Mouse (Mus musculus): ENCODE measurements at regions not wholly inside any gene's neighbourhood (a gene's known extent, or its start where the extent isn't known, plus 50 kb on each side); places are given as distances from the start of the nearest gene placed in this dataset.
A peak's percentile ranks its signal among the peaks of the same experiment; 100 is the strongest.

DNA sequence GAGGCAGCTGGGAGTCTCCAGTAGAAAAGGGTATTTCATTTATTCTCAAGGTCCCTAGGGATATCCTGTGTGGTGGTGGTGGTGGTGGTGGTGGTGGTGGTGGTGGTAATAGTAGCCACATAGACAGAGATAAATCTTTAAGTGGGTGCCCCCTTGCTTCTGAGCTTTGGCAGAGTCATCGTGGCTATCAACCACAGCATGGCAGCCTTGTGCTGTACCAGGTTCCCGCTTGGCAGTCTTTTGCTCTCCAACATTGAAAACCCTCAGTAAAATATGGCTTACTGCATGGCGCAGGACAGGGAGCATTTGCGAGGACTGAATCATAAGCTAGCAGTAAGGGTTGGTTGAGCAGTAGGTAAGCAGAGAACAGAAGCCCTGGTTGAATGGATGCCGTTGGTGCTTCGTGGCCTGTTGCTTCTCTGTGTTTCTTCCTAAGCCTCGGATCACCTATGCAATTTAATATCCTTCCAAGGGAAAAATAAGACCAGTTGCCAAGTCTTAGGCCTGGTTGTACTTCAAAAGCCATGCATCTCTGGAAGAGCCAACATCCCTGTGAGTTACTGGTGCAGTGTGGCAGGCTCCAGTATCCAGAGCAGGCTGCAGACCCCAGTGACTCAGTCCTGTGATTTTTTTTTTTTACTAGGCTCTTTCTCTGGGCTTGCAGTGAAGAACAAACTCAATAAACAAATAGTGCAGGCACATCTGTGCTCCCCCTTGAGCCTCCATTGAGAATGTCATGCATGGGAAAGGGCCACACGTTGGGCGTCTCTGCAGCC, 76.6 kb upstream of the Maml3 start:
- peaks cover 38% of the 10 kb centered on the region for H3K4me1 ChIP-seq
- ATAC-seq (ENCODE audit: insufficient number of reproducible peaks, low FRiP score, low TSS enrichment, low read depth) = no peak
- H3K4me3 ChIP-seq (replicated peaks) = no peak overlapping the region
- no peaks in the 10 kb centered on the region for H3K27me3 ChIP-seq
- no peak overlapping the region for H3K4me2 ChIP-seq (replicated peaks)
- H3K27ac ChIP-seq (replicated peaks) = peak overlapping the region; percentile 96
- WGBS = 83% methylated on average over 9 of the region's 9 CpGs
- H3K36me3 ChIP-seq = no peaks in the 10 kb centered on the region
- H3K9ac ChIP-seq = no peak overlapping the region
- no peaks in the 10 kb centered on the region for H3K9me3 ChIP-seq (replicated peaks)

DNA sequence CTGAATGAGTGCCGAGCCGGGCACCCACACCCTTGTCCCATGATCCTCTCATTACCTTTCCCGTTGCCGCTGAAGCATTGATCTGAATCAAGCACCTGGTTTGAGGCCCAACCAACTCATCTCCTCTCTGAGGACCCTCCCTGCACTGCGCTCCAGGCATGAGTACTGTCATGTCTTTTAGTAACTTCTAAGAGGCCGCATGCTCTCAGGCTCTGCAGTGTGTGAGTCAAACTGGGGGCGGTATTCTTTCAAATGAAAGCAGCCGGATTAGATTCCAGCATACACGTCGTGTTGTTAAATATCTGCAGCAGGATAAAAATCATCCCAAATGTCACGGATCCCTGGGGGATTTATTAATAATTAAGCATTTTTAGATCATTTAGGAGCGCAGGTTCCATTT, 79.4 kb upstream of the Maml3 start:
- H3K4me1 ChIP-seq = peaks cover 30% of the 10 kb centered on the region

DNA sequence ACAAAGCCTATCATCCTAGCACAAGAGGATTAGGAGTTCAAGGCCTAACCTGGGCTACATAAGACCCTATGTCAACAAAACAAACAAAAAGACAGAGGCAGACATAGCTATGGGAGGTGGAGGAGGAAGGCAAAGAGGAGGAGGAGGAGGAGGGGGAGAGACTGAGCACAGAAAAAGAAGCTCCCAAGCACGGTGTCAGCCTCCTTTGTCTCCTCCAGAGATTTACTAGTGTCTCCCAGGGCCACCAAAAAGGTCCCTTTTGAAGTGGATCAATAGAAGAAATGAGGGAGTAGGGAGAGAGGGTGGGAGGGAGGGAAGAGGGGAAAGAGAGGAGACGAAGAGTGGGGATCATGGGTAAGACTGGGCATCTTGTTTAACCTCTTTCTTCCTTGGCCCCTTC, 80.5 kb upstream of the Maml3 start:
- ATAC-seq (ENCODE audit: insufficient number of reproducible peaks, low FRiP score, low TSS enrichment, low read depth) = no peak
- Histone ChIP-seq H3K9me3 (replicated peaks) (no peaks in the 10 kb centered on the region), H3K27ac (replicated peaks) (no peak overlapping the region), H3K27me3 (no peaks in the 10 kb centered on the region), H3K4me1 (peaks cover 19% of the 10 kb centered on the region), H3K9ac (no peak overlapping the region), H3K36me3 (no peaks in the 10 kb centered on the region), H3K4me3 (replicated peaks) (no peak overlapping the region), H3K4me2 (replicated peaks) (no peak overlapping the region)
- 55% methylated on average over 2 of the region's 2 CpGs for WGBS

More for the DNA sequence above, 79.4 kb upstream of the Maml3 start:
- WGBS = 59% methylated on average over 12 of the region's 12 CpGs
- Histone ChIP-seq H3K4me2 (replicated peaks) (no peak overlapping the region), H3K27me3 (no peaks in the 10 kb centered on the region), H3K36me3 (no peaks in the 10 kb centered on the region), H3K9ac (no peak overlapping the region), H3K27ac (replicated peaks) (0 out of 2 replicates have a peak overlapping the region, but pooled peaks have one; percentile 7), H3K9me3 (replicated peaks) (no peaks in the 10 kb centered on the region), H3K4me3 (replicated peaks) (no peak overlapping the region)
- no peak for ATAC-seq (ENCODE audit: insufficient number of reproducible peaks, low FRiP score, low TSS enrichment, low read depth)

DNA sequence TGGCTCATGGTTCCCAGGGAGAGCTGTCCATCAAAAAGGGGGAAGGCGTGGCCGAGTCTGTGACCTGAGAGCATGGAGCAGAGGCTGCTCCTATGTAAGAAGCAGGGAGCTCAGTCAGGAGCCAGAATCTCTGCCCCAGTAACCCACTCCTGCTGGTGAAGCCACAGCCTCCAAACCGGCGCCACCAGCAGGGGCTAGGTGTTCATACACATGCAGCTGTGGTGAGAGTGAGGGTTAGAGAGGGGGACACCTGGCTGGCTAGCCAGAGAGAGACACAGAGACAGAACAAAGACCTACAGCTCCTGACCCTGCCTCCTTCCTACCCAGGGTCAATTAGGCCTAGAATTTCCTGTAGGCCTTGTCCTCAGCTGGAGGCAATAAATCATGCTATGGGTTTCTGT, 80.7 kb upstream of the Foxo1 start:
- Histone ChIP-seq H3K4me3 (replicated peaks) (no peak overlapping the region), H3K27ac (replicated peaks) (no peak overlapping the region), H3K9me3 (replicated peaks) (no peaks in the 10 kb centered on the region), H3K4me1 (0 out of 2 replicates have a peak, but pooled peaks cover 4% of the 10 kb centered on the region), H3K4me2 (replicated peaks) (no peak overlapping the region), H3K36me3 (no peaks in the 10 kb centered on the region), H3K27me3 (no peaks in the 10 kb centered on the region), H3K9ac (no peak overlapping the region)
- ATAC-seq (ENCODE audit: insufficient number of reproducible peaks, low FRiP score, low TSS enrichment, low read depth) = no peak
- WGBS = 48% methylated on average over 4 of the region's 4 CpGs

DNA sequence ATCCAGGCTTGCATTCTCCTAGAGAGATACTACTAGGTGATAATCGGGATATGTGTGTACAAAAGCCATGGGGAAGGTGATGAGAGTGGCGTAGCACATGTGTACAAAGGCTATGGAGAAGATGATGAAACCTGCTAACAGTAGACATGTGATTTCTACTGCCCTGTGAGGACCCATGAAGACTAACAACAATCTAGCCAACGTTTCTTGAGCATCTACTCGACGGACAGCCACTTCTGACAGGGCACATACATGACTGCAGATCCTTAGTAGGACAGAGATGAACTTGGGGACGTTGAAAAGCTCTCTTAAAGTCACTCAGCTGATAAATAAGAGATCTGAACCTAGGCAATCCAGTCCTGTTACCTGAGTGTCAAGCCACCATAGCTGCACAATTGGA, 79.8 kb upstream of the Foxo1 start:
- H3K27me3 ChIP-seq = no peaks in the 10 kb centered on the region
- WGBS = 83% methylated on average over 6 of the region's 6 CpGs
- no peak overlapping the region for H3K4me3 ChIP-seq (replicated peaks)
- H3K36me3 ChIP-seq = no peaks in the 10 kb centered on the region
- ATAC-seq (ENCODE audit: insufficient number of reproducible peaks, low FRiP score, low TSS enrichment, low read depth) = no peak
- no peak overlapping the region for H3K4me2 ChIP-seq (replicated peaks)
- H3K9ac ChIP-seq = no peak overlapping the region
- no peak overlapping the region for H3K27ac ChIP-seq (replicated peaks)
- H3K4me1 ChIP-seq = peaks cover 13% of the 10 kb centered on the region
- no peaks in the 10 kb centered on the region for H3K9me3 ChIP-seq (replicated peaks)

DNA sequence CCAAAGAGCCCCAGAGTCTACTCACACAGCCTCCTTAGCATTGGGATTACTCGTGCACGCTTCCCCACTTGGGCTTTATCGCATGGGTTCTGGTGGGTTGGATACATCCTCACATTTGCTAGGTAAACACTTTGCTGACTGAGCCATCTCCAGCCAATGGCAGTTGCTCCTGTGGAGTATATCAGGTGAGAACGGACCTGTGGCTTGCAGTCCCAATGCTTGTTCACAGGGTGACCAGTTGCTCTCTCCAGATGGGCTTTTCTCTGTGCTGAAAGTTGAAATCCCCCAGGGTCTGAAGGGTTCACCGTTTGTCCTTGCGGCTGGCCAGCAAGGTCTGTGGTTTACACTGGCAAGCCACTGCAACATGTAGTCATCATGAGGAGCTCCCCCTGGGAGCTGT, 79.1 kb upstream of the Foxo1 start:
- Histone ChIP-seq H3K27ac (replicated peaks) (no peak overlapping the region), H3K4me3 (replicated peaks) (no peak overlapping the region), H3K27me3 (no peaks in the 10 kb centered on the region), H3K4me1 (peaks cover 13% of the 10 kb centered on the region), H3K9me3 (replicated peaks) (no peaks in the 10 kb centered on the region), H3K36me3 (no peaks in the 10 kb centered on the region), H3K9ac (no peak overlapping the region), H3K4me2 (replicated peaks) (no peak overlapping the region)
- WGBS = 87% methylated on average over 6 of the region's 6 CpGs
- no peak for ATAC-seq (ENCODE audit: insufficient number of reproducible peaks, low FRiP score, low TSS enrichment, low read depth)

DNA sequence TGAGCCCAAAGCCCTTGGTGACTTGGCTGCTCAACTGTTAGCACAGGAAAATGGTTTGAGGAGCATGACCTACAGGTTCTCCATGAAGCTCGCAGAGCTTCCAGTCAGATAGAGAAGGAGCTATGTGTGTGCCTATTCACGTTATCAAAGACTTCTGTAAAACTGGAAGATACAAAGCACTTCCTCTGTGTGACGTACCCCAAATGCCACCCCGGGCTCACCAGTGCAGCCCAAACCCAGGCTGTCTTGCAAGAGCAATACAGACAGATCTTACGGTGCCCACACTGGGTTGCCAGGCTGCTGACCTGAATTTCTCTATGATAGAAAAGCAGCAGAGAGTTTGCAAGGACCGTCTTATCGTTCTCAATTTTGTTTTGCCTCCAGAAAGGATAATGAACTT, 78.1 kb upstream of the Foxo1 start:
- 84% methylated on average over 7 of the region's 7 CpGs for WGBS
- Histone ChIP-seq H3K9me3 (replicated peaks) (no peaks in the 10 kb centered on the region), H3K27me3 (no peaks in the 10 kb centered on the region), H3K4me2 (replicated peaks) (no peak overlapping the region), H3K4me3 (replicated peaks) (no peak overlapping the region), H3K4me1 (peaks cover 10% of the 10 kb centered on the region), H3K9ac (no peak overlapping the region), H3K36me3 (no peaks in the 10 kb centered on the region), H3K27ac (replicated peaks) (no peak overlapping the region)
- ATAC-seq (ENCODE audit: insufficient number of reproducible peaks, low FRiP score, low TSS enrichment, low read depth) = no peak

DNA sequence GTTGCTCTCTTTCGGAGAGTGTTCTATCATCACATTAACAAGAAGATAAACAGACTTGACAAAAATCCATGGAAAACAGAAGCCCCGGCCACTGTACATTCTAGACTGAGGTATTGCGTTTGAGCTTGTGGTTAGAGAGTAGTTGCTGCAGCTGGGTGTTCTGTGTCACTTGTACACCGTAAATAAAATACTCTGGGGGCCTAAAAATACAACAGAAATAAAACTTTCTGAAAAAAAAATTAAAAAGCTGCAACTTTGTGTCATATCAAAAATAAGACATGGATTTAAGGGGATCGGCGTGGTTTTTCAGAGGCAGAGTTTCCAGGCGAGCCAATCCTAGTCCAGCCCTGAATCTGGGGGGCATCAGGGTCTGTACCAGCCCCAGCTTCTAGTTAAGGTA, 75.1 kb upstream of the Foxo1 start:
- Histone ChIP-seq H3K4me3 (replicated peaks) (no peak overlapping the region), H3K9ac (no peak overlapping the region), H3K9me3 (replicated peaks) (no peaks in the 10 kb centered on the region), H3K36me3 (no peaks in the 10 kb centered on the region), H3K27me3 (no peaks in the 10 kb centered on the region), H3K27ac (replicated peaks) (peak overlapping the region; percentile 51; the same call in 1 of the 2 replicates), H3K4me1 (peaks cover 20% of the 10 kb centered on the region), H3K4me2 (replicated peaks) (no peak overlapping the region)
- 33% methylated on average over 7 of the region's 7 CpGs for WGBS
- no peak for ATAC-seq (ENCODE audit: insufficient number of reproducible peaks, low FRiP score, low TSS enrichment, low read depth)

DNA sequence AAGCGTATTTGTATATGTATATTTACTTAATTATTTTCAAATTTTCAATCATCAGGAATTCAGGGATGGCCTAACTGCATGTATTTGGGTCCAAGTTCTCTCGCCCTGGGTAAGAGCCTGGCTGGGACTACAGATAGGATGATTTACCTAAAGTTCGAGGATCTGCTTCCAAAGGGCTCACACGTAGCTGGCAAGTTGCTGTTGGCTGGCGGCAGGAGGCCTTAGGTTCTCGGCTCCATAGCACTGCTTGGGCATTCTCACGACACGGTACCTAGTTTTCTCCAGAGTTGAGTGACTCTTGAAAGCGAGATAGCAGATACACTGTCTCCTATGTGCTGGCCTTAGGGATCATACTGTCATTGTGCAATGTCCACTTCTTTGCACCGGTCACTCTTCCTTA, 73.9 kb upstream of the Foxo1 start:
- ATAC-seq (ENCODE audit: insufficient number of reproducible peaks, low FRiP score, low TSS enrichment, low read depth) = no peak
- Histone ChIP-seq H3K9ac (no peak overlapping the region), H3K36me3 (no peaks in the 10 kb centered on the region), H3K4me3 (replicated peaks) (no peak overlapping the region), H3K27me3 (no peaks in the 10 kb centered on the region), H3K4me1 (peaks cover 23% of the 10 kb centered on the region), H3K9me3 (replicated peaks) (no peaks in the 10 kb centered on the region), H3K4me2 (replicated peaks) (no peak overlapping the region), H3K27ac (replicated peaks) (no peak overlapping the region)
- 89% methylated on average over 10 of the region's 10 CpGs for WGBS

DNA sequence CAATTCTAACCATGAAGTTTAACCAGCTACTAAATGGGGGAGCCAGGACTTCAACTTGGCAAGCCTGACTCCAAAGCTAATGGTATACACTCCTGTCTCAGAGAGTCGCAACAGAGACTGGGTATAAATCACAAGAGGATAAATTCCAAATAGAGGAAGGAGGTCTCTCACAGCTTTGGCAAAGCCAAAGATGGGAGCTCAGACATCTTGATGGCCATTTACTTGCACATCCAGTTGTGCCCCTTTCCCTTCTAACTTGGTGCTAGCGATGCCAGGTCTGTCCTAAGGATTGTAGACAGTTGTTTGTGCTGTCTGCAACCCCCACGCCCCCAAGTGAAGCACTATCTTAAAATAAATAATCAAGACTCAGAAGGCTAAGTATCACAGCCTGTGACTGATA, 72.7 kb upstream of the Foxo1 start:
- 78% methylated on average over 3 of the region's 3 CpGs for WGBS
- Histone ChIP-seq H3K27ac (replicated peaks) (no peak overlapping the region), H3K9ac (no peak overlapping the region), H3K9me3 (replicated peaks) (no peaks in the 10 kb centered on the region), H3K4me2 (replicated peaks) (peak overlapping the region; percentile 81; the same call in 1 of the 2 replicates), H3K36me3 (no peaks in the 10 kb centered on the region), H3K27me3 (no peaks in the 10 kb centered on the region), H3K4me1 (peaks cover 28% of the 10 kb centered on the region), H3K4me3 (replicated peaks) (no peak overlapping the region)
- no peak for ATAC-seq (ENCODE audit: insufficient number of reproducible peaks, low FRiP score, low TSS enrichment, low read depth)

DNA sequence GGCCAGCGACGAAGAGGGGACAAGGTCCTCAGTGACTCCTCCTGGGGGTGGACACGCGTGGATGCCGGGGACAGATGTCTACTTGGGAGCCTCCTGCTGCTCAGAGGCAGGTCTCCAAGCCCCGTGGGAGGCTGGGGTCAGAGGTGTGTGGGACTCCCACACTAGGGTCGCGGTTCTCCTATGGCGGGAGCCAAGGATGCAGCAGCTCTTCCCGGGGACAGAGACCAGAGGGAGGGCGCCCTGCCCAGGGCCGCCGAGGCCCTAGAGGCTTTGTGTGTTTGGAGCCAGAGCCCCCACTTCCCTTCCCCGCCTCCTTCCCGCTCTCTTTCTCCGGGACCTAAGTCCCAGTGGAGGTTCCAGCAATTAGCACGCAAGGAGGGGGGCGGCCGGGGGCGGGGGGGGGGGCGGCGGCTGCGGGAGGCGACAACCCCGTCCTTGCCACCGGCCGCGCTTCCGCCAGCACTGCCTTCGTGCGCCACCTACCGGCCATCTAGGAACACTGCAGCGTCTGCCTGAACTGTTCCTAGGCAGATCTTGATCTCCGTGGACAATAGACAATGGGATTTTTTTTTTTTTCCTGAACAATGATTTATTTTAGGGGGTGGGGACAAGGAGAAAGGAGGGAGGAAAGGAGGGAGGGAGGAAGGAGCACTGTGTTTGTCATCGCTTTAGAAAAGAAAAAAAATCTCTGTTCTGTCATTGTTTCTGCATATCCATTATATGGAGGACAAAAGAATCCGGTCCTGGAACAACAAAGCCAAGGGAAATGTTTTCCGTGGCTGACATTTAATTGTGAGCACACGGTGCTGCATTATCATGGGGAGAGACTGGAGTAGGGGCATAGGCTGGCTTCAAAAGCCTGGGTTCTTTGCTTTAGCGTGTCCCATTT, 71.8 kb upstream of the Foxo1 start:
- peak overlapping the region; percentile 44 for H3K9ac ChIP-seq
- WGBS = 4% methylated on average over 39 of the region's 39 CpGs
- no peaks in the 10 kb centered on the region for H3K9me3 ChIP-seq (replicated peaks)
- peak overlapping the region; percentile 28; the same call in 1 of the 2 replicates for H3K27ac ChIP-seq (replicated peaks)
- peak overlapping the region; percentile 81 for H3K4me2 ChIP-seq (replicated peaks)
- H3K4me1 ChIP-seq = peaks cover 28% of the 10 kb centered on the region
- H3K27me3 ChIP-seq = no peaks in the 10 kb centered on the region
- peak; percentile 68 for ATAC-seq (ENCODE audit: insufficient number of reproducible peaks, low FRiP score, low TSS enrichment, low read depth)
- peak overlapping the region; percentile 49 for H3K4me3 ChIP-seq (replicated peaks)
- H3K36me3 ChIP-seq = no peaks in the 10 kb centered on the region
